Mouse (Mus musculus) kidney, adult 8-10 months (tissue): ENCODE data around the gene Sorbs2.

Experiments
- DNase-seq, 2 experiments: peaks; one replicate each; pipeline ENCODE4 v3.0.0; 2022

Sorbs2 gene

GRCm38 (mm10) chr8:45627246-45628241 is 120.0 kb downstream of the Sorbs2 start:
- peak; percentile 55 to 59 for DNase-seq

DNA sequence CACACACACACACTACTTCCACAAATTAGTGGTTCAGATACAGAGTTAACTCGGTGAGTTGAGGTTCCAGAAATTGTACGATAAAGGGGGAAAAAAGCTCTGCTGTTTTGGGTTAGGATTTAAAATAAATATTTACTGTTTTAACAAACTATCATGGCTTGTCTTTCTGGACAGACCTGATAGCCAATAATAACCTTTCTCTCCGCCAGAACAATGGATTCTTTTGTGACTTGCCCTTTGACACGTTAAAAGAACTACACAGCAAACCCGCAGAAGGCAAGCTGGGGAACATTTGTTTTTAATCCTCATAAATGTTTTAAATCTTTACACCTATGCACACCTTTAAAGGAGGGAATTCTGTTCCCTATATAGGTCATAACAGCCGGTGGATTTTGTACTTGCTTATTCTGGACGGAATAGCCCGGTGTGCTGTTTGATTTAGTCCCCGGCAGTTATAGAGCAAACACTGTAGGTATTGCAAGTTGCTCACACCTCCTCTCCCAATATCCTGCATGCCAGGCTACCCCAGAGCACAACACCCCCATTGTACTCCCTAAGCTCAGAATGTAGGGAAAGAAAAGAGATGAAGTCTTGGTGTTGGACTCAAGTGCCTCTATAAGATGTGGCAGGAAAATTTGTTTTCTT is 121.0 kb downstream of the Sorbs2 start:
- DNase-seq: no peak

- no peak for DNase-seq
Observed at GRCm38 (mm10) chr8:45629066-45629430, 121.5 kb downstream of the Sorbs2 start.

- no peak for DNase-seq
Observed at GRCm38 (mm10) chr8:45631023-45631422, 123.4 kb downstream of the Sorbs2 start.

DNA sequence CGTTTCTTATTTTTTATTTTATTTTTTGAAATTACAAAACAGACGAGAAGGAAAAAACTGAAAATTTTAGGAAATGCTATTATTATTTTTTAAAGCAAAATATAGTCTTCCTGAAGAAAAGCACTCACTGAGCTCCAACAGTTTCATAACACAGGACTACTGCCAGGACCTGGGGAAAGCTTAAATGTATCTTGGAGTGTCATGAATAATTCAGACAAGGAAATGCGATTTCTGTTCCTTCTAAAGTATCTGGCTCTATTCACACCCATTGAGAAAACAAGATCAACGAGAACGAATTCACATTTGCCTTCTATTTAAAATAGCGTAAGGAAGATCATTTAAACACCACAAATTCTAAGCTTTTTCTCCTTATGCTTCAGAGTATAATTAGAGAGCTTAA is 127.6 kb downstream of the Sorbs2 start:
- DNase-seq: no peak

DNA sequence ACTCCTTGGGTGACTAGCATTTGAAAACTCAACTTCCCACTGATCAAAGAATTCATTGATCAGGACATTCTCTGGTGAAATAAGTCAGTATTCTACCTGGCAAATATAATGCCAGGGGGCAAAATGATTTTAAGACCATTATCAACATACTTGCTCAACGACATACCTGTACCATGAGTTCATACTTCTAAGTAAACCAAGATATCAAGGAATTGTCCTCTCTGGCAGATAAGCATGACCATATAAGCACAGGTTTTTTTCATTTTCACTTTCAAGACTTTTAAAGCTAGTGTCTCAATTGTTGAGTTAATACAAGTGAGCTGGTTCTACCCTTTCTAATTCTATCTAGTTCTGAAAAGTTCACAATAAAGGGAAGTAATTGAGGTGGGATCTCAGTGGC is 130.2 kb downstream of the Sorbs2 start:
- no peak for DNase-seq

DNA sequence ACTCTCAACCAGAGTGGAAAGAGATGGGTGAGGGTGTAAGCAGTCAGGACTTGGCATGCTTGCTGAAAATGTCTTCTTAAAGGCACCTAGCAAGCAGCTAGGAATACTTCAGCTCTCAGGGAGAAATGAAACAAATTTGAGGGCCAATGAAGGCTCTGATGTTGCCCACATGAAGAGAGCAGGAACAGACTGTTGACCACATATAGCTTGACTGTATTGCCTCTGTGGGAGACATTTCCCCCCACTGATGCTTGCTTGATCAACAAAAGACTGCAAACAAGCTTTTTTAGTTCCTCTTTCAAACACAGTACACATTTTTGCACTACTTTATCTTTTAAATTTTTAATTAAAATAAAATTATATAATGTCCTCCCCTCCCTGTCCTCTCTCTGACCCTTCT is 131.9 kb downstream of the Sorbs2 start:
- DNase-seq: no peak

- no peak for DNase-seq
Observed at GRCm38 (mm10) chr8:45644651-45645050, 137.1 kb downstream of the Sorbs2 start.

DNA sequence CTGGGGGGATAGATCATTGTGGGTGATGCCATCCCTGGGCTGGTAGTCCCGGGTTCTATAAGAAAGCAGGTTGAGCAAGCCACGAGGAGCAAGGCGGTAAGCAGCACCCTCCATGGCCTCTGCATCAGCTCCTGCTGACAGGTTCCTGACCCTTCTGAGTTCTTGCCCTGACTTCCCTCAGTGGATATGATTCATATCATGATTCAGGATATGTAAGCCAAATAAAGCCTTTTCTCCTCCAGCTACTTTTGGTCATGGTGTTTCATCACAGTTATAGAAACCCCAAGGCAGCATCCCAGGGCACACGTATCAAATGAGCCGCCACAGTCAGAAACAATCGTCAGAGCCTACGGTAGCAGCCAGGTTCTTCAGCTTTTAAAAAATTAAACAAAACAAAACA is 141.5 kb downstream of the Sorbs2 start:
- DNase-seq: no peak

DNA sequence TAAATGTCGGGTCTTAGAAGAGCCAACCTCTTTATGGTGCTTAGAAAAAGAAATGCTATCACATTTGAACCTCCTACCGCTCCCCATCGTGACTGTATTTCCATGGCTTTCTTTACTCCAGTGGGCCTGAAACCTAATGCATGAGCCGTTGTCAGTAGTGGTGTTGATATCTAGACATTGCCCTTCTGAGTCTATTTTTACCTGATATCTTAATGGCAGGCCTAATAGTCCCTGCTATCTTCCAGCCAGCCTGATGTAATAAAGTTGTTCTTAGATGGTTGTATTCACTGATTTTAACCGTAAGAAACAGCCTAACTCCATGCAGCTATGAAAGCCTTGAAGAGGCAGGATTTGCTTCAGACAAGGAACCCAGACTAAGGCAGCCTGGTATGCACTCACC is 142.4 kb downstream of the Sorbs2 start:
- no peak for DNase-seq

DNA sequence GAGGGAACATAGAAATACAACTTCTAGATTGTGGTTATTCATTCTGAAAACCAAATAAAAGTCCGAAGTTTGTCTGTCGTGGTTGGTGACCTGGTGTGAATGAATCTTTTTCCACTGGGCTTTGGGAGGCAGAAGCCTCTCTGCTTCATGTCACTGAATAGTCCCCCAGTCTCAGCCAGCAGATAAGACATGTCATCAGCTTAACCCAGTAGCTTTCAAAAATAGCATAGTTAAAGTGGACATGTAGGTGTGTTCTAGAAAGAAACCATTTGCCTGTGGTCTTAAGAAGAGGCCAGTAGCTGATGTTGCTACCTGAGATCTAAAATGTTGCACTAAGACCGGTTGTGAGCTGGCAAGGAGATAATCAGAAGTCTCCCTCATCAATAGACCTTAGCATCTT is 150.4 kb downstream of the Sorbs2 start:
- DNase-seq: no peak

DNA sequence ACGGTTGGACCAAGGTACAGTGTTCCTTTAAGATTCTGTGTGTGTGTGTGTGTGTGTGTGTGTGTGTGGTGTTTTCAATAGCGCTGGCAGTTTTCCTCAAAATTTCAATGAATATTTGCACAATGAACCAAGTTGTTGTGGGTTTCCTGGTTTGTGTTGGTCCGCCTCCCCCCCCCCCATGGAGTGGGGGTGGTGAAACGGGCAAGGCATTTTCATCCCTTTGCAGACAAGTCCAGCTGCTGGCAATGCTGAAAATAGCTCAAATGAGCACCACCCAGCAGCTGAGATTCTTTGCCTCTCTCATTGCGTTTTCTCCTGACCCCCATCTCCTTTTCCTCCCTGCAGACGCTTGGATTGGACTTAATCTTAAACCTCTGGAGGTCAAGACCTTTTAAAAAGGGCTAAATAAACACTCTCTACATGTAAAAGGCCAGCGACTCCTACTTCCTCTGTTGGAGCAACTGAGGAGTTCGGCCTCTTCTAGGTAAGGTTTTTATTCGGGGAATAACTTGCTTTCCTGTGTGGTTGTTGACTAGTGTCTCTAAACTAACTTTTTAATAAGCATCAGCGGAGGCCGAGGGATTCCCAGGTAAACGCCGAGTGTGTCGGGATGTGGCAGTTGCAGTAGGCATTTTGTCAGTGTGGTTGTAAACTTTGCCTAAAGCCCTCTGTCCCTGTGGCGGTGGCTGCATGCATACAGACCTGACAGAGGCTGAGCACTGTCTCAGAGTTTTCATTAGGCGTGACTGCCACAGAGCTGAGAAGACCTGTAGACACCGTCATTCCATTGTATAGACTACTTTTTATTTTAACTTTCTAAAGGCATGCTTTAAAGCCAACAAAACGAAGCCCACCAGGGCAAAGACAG is 151.1 kb downstream of the Sorbs2 start:
- no peak for DNase-seq

DNA sequence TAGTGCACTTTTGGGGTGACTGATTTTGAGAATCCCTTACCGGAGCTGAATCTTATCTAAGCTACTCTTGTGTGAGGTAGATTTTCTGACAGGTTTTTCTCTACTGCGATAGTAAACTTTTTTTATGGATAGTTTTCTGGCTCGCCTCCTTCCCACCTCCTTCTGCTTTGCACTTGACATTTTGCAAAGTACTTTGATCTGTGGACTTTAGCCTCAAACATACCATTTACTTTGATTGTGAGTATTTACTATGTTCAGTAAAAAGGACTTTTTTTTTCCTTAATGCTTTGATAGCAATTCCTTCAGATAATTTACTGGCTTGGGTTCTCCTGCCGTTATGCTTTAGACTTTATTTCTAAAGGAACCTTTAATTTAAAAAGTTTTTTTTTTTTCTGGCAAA is 151.9 kb downstream of the Sorbs2 start:
- DNase-seq: no peak

- DNase-seq: no peak
Observed at GRCm38 (mm10) chr8:45660570-45660969, 153.0 kb downstream of the Sorbs2 start.

GRCm38 (mm10) chr8:45661605-45662004 is 154.0 kb downstream of the Sorbs2 start:
- DNase-seq: no peak

GRCm38 (mm10) chr8:45666221-45666620 is 158.6 kb downstream of the Sorbs2 start:
- DNase-seq: no peak

DNA sequence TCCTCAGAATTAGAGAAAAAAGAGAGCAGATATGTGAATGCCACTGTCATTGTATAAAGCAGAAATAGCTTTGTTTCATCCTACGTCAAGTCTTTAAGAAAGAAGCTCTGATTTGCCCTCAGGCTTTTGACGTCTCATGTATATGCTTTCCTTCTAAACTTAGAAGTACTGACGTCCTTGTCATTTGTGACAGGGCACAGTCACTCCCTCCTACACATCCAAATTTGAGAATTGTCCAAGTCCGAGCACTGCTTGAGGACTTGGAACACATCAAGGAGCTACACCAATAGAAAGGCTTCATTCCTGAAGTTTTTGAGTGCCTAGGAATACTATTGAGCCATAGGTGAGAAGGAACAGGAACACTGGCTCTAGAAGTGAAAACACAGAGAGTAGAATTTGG is 165.6 kb downstream of the Sorbs2 start:
- DNase-seq: no peak

GRCm38 (mm10) chr8:45675821-45676279 is 168.3 kb downstream of the Sorbs2 start:
- DNase-seq: no peak

DNA sequence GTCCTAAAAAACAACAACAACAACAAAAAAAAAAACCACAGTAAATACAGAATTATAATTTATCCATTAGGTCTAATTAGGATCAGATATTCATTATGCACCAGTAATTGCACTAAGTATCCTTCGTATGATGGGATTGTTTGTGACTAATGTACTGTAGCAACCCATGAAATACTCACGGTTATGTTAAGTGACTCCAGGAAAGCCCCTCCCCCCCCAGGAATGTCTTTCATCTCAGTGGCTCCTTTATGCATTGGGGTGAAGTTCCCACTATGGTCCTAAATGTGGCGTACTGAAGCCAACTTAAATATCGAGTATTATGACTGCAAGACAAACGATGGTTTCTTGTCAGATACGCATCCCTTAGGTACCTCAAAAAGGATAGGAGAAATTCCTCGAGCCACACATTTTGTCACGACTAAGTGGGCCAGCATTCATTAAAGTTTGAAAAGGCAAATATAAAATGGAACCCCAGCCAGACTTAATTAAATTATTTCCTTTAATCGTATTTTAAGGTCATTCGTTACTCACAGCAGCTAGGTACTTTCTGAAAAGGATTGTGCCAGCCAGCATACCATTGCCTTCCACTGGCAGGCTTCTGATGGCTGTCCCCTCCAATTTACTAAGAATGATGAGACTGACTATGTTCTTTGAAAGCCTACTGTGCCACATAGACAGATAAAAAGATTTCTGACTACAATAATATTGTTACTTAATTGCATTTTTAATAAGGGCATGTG is 169.7 kb downstream of the Sorbs2 start:
- no peak for DNase-seq

DNA sequence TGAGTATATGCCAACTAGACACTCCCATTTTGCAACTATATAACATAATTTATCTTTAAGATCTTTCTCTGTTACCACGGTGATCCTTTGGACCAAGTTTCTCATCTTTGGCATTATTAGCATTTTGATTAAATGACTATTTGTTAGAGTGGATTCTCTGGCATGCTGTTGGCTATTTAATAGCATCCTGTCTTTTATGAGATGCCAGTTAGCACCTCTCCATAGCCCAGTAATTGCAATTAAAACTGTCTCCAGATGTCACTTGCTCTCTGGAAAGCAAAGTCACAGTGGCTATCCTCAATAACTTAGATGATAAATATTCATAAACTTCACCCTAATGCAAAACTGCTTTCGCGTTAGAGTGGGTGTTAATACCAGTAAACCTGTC is 170.3 kb downstream of the Sorbs2 start:
- no peak for DNase-seq

DNA sequence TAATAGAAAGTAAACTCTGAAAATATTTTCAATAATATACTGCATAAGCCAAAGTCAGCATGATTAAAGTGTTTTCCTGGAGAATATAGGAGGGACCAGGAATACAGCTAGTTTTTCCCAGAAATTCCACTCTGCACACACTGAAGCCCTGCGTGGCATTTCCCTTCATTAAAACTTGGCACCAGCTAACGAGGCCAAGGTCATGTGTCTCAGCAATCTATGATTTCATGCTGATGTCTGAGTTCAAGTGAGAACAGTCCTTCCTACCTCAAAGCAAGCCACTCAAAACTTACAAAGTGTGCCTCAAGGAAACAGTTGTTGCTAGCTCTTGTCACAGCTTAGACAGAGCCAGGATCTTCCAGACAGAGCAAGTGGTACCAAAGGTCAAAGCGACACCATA is 173.6 kb downstream of the Sorbs2 start:
- DNase-seq: no peak

- DNase-seq: no peak
Observed at GRCm38 (mm10) chr8:45682845-45683383, 175.3 kb downstream of the Sorbs2 start.
